Mouse (Mus musculus) forebrain, embryonic 16.5 days (tissue): Measurements from ENCODE around the gene Panx2. TPM values are rescaled to one million over a fixed set of nuclear protein-coding genes. Genes with fewer than 3 reads are reported as not detected.

Experiments used
- ATAC-seq: fragments of 200-750 bp; cut with Nextera tagmentation; 2 replicates; pipeline ENCODE4 v1.8.0; 2017; ENCODE audit warnings: mild to moderate bottlenecking, moderate library complexity
- H3K27ac ChIP-seq: fragments of 300-500 bp; sonication (generic); 2 replicates; pipeline ENCODE4 v1.5.1; 2014; ENCODE audit warnings: low read length, control low read depth
- H3K27me3 ChIP-seq: fragments of 300-500 bp; sonication (generic); replicated peaks from 2 replicates; pipeline ENCODE4 v1.6.1; 2014; ENCODE audit warnings: low read length; ENCODE audit not compliant: control insufficient read depth, insufficient read depth
- H3K36me3 ChIP-seq: fragments of 300-500 bp; sonication (generic); 2 replicates; pipeline ENCODE4 v1.6.1; 2014; ENCODE audit not compliant: control insufficient read depth, insufficient read depth
- H3K4me1 ChIP-seq: fragments of 300-500 bp; sonication (generic); replicated peaks from 2 replicates; pipeline ENCODE4 v1.6.1; 2014; ENCODE audit warnings: low read length; ENCODE audit not compliant: control insufficient read depth, insufficient read depth
- H3K4me2 ChIP-seq: fragments of 300-500 bp; sonication (generic); 2 replicates; pipeline ENCODE4 v1.6.1; 2014; ENCODE audit warnings: mild to moderate bottlenecking, low read length, control low read depth
- H3K4me3 ChIP-seq: fragments of 300-500 bp; sonication (generic); replicated peaks from 2 replicates; pipeline ENCODE4 v1.5.1; 2014; ENCODE audit warnings: mild to moderate bottlenecking, low read length, control low read depth
- H3K9ac ChIP-seq: fragments of 300-500 bp; sonication (generic); replicated peaks from 2 replicates; pipeline ENCODE4 v1.6.1; 2014; ENCODE audit warnings: low read depth, low read length, control low read depth
- H3K9me3 ChIP-seq: fragments of 300-500 bp; sonication (generic); 2 replicates; pipeline ENCODE4 v1.6.1; 2016; ENCODE audit warnings: low read length; ENCODE audit not compliant: control insufficient read depth
- WGBS: fragments of 180-500 bp; shearing (Covaris S2); extraction: QIAGEN DNeasy Blood & Tissue Kit; methylation state at CpG from one replicate; pipeline ENCODE4 v1.1.7; 2014; 5-methylcytosine and 5-hydroxymethylcytosine counted together
- polyA plus RNA-seq: library from polyadenylated mRNA; unstranded; fragments of >200 nt; fragmentation: Nextera tagmentation; extraction: Ambion mirVana; gene quantifications from 2 replicates; pipeline ENCODE4 v1.2.1, GENCODE M21; 2015

Panx2 gene
- polyA plus RNA-seq: 2.6 and 4.9 TPM in 2 replicates

DNA sequence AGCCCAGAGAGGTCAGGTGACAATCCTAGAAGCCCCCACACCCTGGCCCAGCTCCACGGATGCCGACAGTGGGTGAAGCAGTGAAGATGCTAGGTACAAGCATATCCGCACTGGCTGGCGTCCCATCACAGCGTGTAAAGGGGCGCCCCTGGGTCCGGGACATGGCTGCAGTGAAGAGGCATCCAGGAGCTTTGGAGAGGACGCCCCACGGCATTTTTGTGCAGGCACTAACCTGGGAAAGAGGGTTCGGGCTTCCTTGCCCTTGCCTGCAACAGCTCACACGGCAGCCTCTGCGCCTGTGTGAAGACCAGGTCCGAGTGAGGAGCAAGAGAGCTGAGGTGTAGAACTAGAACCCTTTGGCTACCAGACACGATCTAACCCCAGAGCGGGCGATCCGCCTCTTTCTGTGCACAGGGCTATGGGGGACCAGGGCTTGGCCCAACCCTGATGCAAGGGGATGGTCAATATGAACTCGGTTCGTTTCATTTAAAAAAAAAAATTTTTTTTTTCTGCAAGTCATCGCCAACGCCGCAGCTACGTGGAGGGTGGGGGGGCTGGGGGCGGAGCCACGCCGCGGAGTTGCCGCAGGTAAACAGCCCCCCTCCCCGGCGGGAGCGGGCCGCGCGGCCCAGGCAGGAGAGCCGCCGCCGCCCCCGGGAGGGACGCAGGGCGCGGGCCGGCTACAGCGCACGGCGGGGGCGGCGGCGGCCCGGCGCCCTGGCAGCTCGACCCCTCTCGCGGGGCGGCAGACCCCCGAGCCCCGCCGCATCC, at the start of gene Panx2:
Gene Panx2, plus strand, starts transcription at position 574 of the 771 bp plus-strand sequence.
- peak within 1 kb of the TSS; percentile 82 for H3K9ac ChIP-seq
- peaks cover 15% of the 10 kb centered on the region for H3K4me1 ChIP-seq
- H3K36me3 ChIP-seq: no peaks in the 10 kb centered on the region
- H3K4me3 ChIP-seq: peak within 1 kb of the TSS; percentile 69
- H3K9me3 ChIP-seq: no peaks in the 10 kb centered on the region
- peak within 1 kb of the TSS; percentile 37; the same call in 1 of the 2 replicates for H3K27ac ChIP-seq
- ATAC-seq: peak; percentile 34
- H3K4me2 ChIP-seq: peak within 1 kb of the TSS; percentile 94
- no peaks in the 10 kb centered on the region for H3K27me3 ChIP-seq
- WGBS: under 1% methylated on average over 38 of the region's 57 CpGs

DNA sequence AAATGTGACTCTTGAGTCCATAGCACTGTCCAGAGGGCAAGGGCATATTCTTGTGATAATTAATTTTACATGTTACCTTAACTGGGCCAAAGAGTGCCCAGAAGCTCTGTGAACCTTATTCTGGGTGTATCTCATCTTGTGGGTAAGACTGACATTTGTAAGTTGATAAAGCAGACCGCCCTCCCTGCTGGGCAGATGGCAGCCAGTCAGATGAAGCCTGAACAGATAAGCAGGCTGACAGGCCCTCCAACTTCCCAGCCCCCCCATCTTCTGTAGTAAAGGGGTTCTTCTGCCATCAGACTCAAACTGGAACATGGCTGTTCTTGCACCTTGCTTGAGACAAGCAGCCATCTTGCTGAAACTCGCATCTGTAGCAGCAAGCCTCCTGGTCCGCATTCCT, 42.8 kb upstream of the Panx2 start:
- H3K4me1 ChIP-seq: no peaks in the 10 kb centered on the region
- no peak for ATAC-seq
- no peak overlapping the region for H3K4me2 ChIP-seq
- no peaks in the 10 kb centered on the region for H3K9me3 ChIP-seq
- no peak overlapping the region for H3K4me3 ChIP-seq
- H3K36me3 ChIP-seq: no peaks in the 10 kb centered on the region
- WGBS: 91% methylated on average over 3 of the region's 3 CpGs
- H3K27me3 ChIP-seq: no peaks in the 10 kb centered on the region
- no peak overlapping the region for H3K9ac ChIP-seq
- no peak overlapping the region for H3K27ac ChIP-seq

DNA sequence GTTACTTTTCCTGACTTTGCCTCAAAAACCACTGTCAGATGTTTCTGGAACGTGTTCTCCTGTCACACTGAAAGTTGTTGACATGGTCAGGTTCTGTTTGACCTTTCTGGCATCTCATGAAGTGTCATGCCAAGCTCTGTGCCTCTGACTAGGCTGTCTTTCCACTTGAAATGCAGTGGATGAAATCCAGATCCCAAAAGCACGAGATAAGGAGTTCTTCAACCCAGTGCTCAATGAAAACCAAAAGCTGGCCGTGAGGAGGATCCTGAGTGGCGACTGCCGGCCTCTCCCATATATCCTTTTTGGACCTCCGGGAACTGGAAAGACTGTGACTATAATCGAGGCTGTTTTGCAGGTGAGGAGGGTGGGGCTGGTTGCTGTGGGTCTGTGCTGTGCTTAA, 39.4 kb upstream of the Panx2 start:
- Histone ChIP-seq H3K4me2 (no peak overlapping the region), H3K4me1 (no peaks in the 10 kb centered on the region), H3K4me3 (no peak overlapping the region), H3K36me3 (no peaks in the 10 kb centered on the region), H3K27me3 (no peaks in the 10 kb centered on the region), H3K9me3 (no peaks in the 10 kb centered on the region), H3K9ac (no peak overlapping the region), H3K27ac (no peak overlapping the region)
- 81% methylated on average over 7 of the region's 7 CpGs for WGBS
- ATAC-seq: no peak

DNA sequence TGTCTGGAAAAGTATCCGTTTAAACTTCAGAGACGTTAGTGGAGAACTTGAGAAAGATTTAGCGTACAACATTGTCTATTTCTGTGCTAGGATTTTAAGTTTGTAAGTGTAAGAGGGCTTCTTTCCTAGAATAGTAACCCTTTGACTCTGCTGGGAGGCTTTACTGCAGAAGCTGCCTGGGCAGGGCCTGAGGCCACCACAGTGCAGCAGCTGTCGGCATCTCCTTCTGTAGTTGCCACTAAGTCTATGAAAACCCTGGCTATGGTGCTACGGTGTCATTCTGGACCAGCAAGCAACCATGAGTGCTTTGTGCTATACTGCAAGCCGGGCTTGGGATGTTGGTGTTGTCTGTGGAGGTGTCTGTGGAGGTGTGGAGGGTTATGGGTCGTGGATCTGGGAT, 39.0 kb upstream of the Panx2 start:
- no peak for ATAC-seq
- H3K4me1 ChIP-seq: no peaks in the 10 kb centered on the region
- no peak overlapping the region for H3K27ac ChIP-seq
- H3K4me2 ChIP-seq: no peak overlapping the region
- no peaks in the 10 kb centered on the region for H3K27me3 ChIP-seq
- H3K4me3 ChIP-seq: no peak overlapping the region
- H3K36me3 ChIP-seq: no peaks in the 10 kb centered on the region
- WGBS: 85% methylated on average over 7 of the region's 7 CpGs
- H3K9me3 ChIP-seq: no peaks in the 10 kb centered on the region
- no peak overlapping the region for H3K9ac ChIP-seq

DNA sequence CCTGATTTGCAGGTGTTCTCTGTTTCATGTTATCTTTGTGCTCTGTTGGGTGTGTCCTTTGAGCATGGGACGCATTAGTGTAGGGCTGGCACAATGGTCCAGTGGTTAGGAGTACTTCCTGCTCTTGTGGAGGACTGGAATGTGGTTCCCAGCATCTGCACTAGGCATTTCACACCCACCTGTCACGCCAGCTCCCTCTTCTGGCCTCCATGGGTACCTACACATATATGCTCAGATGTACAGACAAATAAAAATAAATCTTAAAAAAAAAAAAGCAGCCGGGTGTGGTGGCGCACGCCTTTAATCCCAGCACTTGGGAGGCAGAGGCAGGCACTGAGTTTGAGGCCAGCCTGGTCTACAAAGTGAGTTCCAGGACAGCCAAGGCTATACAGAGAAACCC, 15.2 kb upstream of the Panx2 start:
- Histone ChIP-seq H3K27me3 (no peaks in the 10 kb centered on the region), H3K4me1 (no peaks in the 10 kb centered on the region), H3K4me2 (no peak overlapping the region), H3K9ac (no peak overlapping the region), H3K27ac (no peak overlapping the region), H3K9me3 (peaks cover 6% of the 10 kb centered on the region; the same call in 1 of the 2 replicates), H3K36me3 (no peaks in the 10 kb centered on the region), H3K4me3 (no peak overlapping the region)
- no peak for ATAC-seq
- 76% methylated on average over 5 of the region's 5 CpGs for WGBS

DNA sequence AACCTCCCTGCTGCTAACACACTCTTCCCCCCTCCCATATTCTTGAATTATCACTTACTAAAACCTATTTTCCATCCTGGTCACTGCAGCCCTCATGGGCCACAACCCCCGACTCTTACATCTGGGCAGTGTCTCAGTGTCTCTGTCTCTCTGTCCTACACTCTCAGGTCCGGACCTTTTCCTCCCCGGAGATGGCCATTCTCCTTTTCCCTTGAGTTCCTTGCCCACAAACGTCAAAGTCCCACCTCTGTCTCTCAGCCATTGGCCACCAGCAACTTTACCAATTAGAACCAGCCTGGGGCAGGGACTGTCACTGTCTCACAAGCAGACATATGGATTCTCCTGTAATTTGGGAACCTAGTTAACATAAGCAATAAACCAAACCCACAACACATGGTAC, 13.2 kb upstream of the Panx2 start:
- 78% methylated on average over 4 of the region's 4 CpGs for WGBS
- Histone ChIP-seq H3K4me1 (no peaks in the 10 kb centered on the region), H3K4me3 (no peak overlapping the region), H3K9me3 (peaks cover 6% of the 10 kb centered on the region; the same call in 1 of the 2 replicates), H3K36me3 (no peaks in the 10 kb centered on the region), H3K27ac (no peak overlapping the region), H3K9ac (no peak overlapping the region), H3K27me3 (no peaks in the 10 kb centered on the region), H3K4me2 (no peak overlapping the region)
- no peak for ATAC-seq

DNA sequence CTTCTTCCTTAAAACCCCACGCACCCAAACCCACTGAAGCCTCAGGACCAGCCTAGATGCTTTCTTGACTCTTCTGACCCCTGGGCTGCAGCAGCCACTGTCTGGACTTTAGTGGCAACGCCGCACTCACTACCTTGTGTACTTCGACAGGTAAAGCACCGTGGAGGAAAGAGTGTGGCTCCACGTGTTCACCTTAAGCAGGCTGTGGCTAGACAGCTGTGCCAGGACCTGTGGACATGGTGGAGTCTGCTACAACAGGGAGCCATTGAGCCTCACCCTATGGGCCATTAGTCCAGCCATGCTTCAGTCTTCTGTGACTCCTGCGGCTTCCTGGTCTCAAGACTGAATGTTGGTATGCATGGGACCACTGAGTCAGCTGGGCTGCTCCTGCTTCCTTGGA, 4.9 kb upstream of the Panx2 start:
- Histone ChIP-seq H3K4me2 (no peak overlapping the region), H3K4me3 (no peak overlapping the region), H3K27ac (no peak overlapping the region), H3K9me3 (no peaks in the 10 kb centered on the region), H3K9ac (no peak overlapping the region), H3K27me3 (no peaks in the 10 kb centered on the region), H3K4me1 (peaks cover 6% of the 10 kb centered on the region), H3K36me3 (no peaks in the 10 kb centered on the region)
- ATAC-seq: no peak
- 90% methylated on average over 7 of the region's 7 CpGs for WGBS

DNA sequence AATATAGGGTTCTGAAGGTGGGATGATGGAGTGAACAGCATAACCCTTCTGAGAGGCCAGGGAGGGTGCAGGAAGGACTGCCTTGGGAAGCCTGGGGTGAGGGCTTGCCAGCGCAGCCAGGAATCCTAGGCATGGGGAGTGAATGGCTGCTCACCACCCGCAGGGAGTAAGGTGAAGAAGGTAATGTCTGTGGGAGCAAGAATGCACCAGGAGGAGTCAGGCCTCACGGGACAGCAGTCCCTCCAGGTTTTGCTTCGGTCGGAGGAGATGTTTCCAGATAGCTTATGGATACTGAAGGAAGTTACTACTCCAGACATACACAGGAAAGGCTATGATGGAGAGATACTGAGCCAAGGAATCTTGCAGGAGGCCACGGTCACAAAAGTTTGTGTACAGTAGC, 798 bp upstream of the Panx2 start:
- H3K4me2 ChIP-seq: peak overlapping the region; percentile 94
- H3K4me3 ChIP-seq: peak overlapping the region; percentile 69
- H3K27ac ChIP-seq: no peak overlapping the region
- ATAC-seq: no peak
- peak overlapping the region; percentile 82; the same call in 1 of the 2 replicates for H3K9ac ChIP-seq
- H3K4me1 ChIP-seq: peaks cover 15% of the 10 kb centered on the region
- WGBS: 27% methylated on average over 6 of the region's 6 CpGs
- no peaks in the 10 kb centered on the region for H3K27me3 ChIP-seq
- H3K9me3 ChIP-seq: no peaks in the 10 kb centered on the region
- H3K36me3 ChIP-seq: no peaks in the 10 kb centered on the region

DNA sequence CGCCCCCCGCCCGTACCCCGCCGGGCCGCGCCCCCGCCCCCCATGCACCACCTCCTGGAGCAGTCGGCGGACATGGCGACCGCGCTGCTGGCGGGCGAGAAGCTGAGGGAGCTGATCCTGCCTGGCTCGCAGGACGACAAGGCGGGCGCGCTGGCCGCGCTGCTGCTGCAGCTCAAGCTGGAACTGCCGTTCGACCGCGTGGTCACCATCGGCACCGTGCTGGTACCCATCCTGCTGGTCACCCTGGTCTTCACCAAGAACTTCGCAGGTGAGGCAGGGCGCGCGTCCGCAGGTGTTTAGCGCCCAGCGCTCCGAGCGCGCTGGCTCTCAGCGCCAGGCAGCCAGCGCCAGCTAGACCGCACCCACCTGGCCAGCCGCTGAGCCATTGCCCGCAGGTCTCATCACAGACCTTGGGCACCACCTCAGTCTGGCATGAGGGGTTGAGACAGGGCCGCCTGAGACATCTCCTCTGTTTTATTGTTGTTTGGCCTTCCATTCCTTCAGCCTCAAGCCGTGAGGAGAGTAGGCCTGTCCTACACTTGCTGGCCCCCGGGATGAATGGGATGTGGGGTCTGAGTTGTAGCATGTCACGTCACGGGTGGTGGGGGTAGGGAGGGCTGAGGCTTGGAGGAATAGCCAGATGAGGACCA, 623 bp downstream of the Panx2 start:
- peak; percentile 36 for ATAC-seq
- Histone ChIP-seq H3K9me3 (no peaks in the 10 kb centered on the region), H3K4me1 (peaks cover 15% of the 10 kb centered on the region), H3K27ac (peak overlapping the region; percentile 37; the same call in 1 of the 2 replicates), H3K27me3 (no peaks in the 10 kb centered on the region), H3K36me3 (no peaks in the 10 kb centered on the region), H3K4me3 (peak overlapping the region; percentile 69), H3K9ac (peak overlapping the region; percentile 82), H3K4me2 (peak overlapping the region; percentile 94)
- 1% methylated on average over 40 of the region's 48 CpGs for WGBS
